Mouse (Mus musculus): ENCODE measurements around the gene Gm14296. TPM values are rescaled to one million over a fixed set of nuclear protein-coding genes. Genes with fewer than 3 reads are reported as not detected.
"Not testable (repeated sequence)": the region's sequence is repeated elsewhere in the genome, so short reads cannot be mapped to it uniquely, and the experiment has no call there.

Gm14296 gene
- polyA plus RNA-seq (2012) = 0.44 and 0.70 TPM in 2 replicates

DNA sequence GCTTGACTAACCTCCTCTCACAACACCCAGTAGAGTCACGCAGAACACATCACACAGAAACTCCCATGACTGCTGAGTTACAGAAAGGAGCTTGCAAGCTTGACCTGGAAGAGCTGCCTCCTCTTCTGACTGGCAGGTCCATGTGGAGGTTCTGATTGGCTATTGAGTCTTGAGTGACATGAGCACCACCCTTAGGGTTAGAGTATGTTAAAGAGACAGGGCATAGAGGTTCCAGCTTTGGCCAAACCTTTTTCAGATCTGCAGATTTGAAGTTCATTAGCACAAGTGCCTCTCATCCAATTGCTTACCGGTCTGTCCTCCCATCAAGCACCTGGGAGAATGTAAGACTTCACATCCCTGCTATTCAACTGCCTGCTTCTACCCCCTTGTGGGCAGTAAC, at the start of gene Gm14296:
Gm14296 (minus strand) TSS at position 101 of the 400 bp plus-strand sequence.
- not testable (repeated sequence) for TF ChIP-seq GATA1 (IDR thresholded peaks at IDR 0.05; ENCODE audit: low read length)

Other genes starting within 250 kb of the Gm14296 start
- gene Gm14305, start 219.5 kb downstream of the Gm14296 start, polyA plus RNA-seq (2012) = 1.1 and 1.2 TPM in 2 replicates
- gene Gm14295, start 129.2 kb downstream of the Gm14296 start, polyA plus RNA-seq (2012) = 0.13 and 0.65 TPM in 2 replicates
- gene Gm14408, start 96.7 kb downstream of the Gm14296 start, polyA plus RNA-seq (2012) = not detected in 2 replicates
- 0.43 and 0.64 TPM in 2 replicates for gene Gm14419, start 73.1 kb upstream of the Gm14296 start, polyA plus RNA-seq (2012)
- gene Gm14401, start 146.5 kb upstream of the Gm14296 start, polyA plus RNA-seq (2012) = 0.04 TPM in 1 of 2 replicates, not detected in the other